Mouse (Mus musculus): Measurements from ENCODE around the gene Mpz.
"Not testable (repeated sequence)": the region's sequence is repeated elsewhere in the genome, so short reads cannot be mapped to it uniquely, and the experiment has no call there.

Mpz gene

DNA sequence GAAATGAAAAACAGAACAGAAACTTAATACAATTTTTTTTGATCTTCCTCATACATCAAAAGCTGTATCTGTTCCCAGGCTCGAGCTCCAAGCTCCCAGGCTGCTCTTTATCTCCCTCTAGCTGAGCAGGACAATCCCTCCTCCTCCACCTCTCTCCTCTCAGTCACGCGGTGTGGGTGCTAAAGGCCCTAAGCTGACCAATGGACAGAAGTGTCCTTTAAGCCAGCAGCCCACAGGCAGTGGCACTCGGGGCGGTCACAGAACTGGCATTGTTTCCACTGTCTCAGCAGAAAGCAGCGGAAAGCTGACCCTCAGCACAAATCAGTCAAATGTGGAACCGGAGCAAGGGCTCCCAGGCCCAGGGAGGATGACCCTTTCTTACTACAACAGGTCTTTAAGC lies 21.3 kb upstream of the Mpz start:
- DNase-seq (ENCODE audit: low spot score in 2 of 2), result no peak

GRCm38 (mm10) chr1:171130971-171131370 lies 19.5 kb upstream of the Mpz start:
- no peak for DNase-seq (ENCODE audit: low spot score in 2 of 2)

DNA sequence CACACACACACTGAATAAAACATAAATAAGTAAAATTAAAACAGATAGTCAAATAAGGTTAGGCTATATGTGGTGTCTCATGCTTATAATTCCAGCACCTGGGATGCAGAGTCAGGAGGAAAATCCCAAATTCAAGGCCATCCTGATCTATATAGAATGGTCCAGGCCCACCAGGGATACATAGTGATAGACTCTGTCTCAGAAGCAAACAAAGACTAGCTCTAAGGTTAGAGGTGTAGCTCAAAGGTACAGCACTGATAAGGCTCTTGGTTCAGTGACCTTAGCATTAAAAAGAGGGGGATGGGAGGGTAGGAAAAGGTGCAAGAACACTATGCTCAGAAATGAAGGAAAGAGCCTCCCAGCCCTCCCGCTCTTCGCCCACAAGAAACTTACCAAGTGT lies 14.9 kb upstream of the Mpz start:
- no peak for DNase-seq (ENCODE audit: low spot score in 2 of 2)

GRCm38 (mm10) chr1:171137486-171138155 lies 12.9 kb upstream of the Mpz start:
- not testable (repeated sequence) for DNase-seq (ENCODE audit: low spot score in 2 of 2)

DNA sequence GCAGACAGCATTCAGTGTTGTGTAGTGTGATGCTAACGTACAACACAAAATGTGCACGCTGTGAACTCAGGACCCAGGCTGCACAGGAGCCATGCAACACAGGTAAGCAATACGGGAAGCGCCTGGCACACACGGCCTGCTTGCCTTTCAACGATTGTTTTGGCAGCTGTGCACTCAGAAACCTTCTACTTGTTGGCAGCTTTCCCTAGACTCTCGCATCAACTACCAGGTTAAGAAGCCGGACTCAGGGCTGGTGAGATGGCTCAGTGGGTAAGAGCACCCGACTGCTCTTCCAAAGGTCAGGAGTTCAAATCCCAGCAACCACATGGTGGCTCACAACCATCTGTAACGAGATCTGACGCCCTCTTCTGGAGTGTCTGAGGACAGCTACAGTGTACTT lies 7.5 kb upstream of the Mpz start:
- DNase-seq (ENCODE audit: low spot score in 2 of 2), result not testable (repeated sequence)

DNA sequence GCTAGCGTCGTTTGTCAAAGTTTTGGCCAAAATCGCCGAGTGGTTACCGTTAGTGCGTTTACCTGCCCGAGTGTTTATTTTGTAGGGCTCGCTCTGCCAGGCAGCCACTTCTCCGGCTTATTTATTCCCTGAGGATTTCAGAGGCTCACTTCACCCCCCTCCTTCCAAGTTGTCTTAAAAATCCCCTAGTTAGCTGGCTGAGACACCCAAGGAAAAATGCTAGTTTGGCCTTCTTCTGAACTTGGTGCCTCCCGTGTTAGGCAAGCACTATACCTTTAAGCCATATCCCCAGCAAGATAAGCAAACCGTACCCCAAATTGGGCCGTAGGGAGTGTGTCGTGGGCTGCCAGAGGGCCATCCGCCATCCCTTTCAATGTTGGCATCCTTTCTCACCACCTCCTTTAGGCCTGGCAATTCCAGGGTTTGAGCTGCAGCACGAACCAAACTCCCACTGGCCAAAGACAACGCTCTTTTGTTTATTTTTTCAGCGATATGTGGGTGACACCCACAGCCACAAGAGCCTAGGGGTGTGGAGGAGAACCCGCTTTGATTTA lies 404 bp downstream of the Mpz start:
- peak in 1 of 2 experiments; percentile 24 for DNase-seq (ENCODE audit: low spot score in 2 of 2)

- DNase-seq (ENCODE audit: low spot score in 2 of 2), result no peak
Observed at GRCm38 (mm10) chr1:171151966-171152365, 1.5 kb downstream of the Mpz start.

GRCm38 (mm10) chr1:171156644-171157043 lies 6.1 kb downstream of the Mpz start:
- no peak for DNase-seq (ENCODE audit: low spot score in 2 of 2)

DNA sequence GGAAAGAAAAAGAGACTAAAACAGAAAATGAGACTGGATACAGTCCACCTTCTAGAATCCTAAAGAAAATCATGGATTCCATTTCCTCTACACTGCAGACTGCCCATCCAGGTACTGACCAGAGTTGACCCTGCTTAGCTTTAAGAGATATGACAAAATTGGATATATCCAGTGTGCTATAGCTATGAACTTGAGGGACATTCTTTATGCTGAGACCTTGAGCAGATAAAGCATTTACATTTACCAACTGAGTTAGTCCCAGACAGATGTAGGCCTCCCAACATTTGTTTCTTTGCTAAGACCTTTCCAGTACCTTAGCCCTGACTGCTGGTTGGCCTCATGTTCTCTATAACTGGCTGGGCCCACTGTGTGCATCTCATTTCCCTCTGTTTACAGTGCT lies 7.5 kb downstream of the Mpz start:
- no peak for DNase-seq (ENCODE audit: low spot score in 2 of 2)

DNA sequence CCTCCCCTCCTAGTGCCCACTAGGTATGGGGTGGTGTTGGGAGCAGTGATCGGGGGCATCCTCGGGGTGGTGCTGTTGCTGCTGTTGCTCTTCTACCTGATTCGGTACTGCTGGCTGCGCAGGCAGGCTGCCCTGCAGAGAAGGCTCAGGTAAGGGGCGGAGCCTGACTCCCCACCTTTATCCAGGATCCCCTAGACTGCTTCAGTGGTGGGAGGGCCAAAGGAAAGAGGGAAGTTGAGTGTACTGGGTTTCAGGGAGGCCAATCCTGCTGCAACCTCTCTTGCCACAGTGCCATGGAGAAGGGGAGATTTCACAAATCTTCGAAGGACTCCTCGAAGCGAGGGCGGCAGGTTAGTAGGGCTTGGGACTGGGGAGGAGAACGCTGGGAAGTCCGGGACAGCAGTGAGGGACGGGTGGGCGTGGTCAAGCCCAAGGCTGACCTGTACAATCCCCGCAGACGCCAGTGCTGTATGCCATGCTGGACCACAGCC lies 9.0 kb downstream of the Mpz start:
- no peak for DNase-seq (ENCODE audit: low spot score in 2 of 2)

- no peak for DNase-seq (ENCODE audit: low spot score in 2 of 2)
Observed at GRCm38 (mm10) chr1:171162526-171162925, 12.0 kb downstream of the Mpz start.

- DNase-seq (ENCODE audit: low spot score in 2 of 2), result no peak
Observed at GRCm38 (mm10) chr1:171164258-171164657, 13.7 kb downstream of the Mpz start.

DNA sequence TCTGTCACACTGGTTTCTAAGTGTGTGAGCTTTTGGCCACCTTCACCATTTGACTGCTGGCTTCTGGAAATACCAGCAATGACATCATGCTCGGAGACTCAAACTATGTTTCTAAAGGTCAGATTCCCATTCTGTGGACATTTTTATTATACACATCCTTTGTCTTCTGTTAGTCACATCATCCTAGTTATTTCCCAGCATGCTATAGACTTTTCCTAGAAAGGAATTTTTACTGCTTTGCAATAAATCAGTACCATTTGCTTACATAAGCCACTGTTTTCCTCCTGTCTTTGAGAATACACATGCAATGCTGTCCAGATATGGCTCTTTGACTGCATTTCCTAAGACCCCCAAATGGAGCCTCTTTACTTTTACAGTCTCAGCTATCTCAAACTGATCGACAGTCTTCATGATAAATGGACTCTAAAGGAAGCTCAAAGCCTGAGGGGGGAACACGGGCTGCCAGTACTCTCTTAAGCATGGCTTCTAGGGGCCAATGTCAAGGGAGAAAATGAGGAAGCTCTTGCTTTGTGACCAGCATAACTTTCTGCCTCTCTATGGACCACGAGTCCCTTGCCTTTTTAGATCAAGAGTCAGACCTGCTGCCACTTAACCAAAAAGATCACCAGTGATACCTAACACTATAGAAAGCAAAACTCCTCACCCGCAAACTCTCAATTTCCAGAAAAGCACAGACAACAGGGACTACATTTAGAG lies 15.3 kb downstream of the Mpz start:
- no peak for DNase-seq (ENCODE audit: low spot score in 2 of 2)

DNA sequence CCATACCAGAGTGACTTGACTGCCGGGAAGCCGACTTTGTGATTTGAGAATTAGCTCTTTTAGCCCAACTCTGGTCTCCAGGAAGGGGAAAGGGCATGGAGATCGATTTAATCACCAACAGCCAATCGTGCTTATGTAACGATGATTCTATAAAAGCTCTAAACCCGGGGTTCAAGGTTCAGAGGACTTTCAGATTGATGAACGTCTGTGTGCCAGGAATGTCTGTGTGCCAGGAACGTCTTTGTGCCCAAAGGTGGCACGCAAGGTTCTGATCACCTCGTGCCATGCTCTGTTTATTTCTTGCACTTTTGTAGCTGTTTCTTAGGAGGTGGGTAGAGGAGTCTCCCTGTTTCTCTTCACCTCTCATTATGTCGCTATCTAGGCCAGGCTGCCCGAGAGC lies 18.4 kb downstream of the Mpz start:
- no peak for DNase-seq (ENCODE audit: low spot score in 2 of 2)

GRCm38 (mm10) chr1:171169913-171170312 lies 19.4 kb downstream of the Mpz start:
- no peak for DNase-seq (ENCODE audit: low spot score in 2 of 2)

- no peak for DNase-seq (ENCODE audit: low spot score in 2 of 2)
Observed at GRCm38 (mm10) chr1:171171138-171171537, 20.6 kb downstream of the Mpz start.

DNA sequence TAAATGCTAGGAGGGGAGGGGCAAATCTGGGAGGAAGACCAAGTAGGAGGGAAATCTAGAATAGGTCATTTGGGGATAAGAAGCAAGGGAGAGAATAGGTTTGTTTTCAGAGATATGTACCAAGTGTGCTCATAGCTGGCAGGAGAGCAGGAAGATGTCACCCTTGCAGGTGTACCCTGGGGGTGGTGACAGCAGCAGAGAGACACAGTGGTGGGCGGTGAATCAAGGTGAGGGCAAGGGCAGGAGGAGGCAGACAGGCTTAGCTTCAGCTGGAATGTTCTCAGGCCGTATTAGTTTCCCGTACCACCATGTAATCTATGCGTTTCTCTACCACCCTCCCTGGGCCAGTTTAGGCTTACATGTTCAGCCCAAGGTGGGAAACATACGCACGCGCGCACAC lies 22.3 kb downstream of the Mpz start:
- no peak for DNase-seq (ENCODE audit: low spot score in 2 of 2)

DNA sequence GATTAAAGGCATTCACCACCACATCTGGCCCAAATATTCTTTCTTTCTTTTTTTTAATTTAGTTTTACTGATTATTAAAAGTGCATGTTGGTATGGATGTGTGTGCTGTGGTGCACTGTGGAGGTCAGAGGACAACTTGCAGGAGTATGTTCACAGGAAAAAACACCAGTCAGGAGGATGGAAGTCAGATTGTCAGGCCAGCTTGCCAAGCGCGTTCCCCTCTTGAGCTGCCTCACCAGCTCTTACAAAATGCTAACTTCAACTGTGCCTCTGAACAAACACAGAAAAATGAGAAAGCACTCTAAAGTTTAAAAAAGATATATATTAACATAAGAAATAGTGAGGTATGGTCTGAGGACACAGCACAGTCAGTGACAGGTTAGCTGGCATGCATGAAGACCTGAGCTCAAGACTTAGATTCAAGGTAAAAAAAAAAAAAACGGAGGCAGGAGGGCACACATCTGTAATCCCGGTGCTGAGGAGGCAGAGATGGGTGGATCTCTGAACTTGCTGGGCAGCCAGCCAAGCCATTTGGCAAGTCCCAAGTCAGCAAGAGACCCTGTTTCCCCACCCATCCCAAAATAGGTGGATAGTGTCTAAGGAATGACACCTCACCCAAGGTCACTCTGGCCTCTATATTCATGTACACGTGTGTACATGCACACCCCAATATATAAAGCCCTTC lies 29.1 kb downstream of the Mpz start:
- DNase-seq (ENCODE audit: low spot score in 2 of 2), result no peak

GRCm38 (mm10) chr1:171183025-171183424 lies 32.5 kb downstream of the Mpz start:
- DNase-seq (ENCODE audit: low spot score in 2 of 2), result no peak

DNA sequence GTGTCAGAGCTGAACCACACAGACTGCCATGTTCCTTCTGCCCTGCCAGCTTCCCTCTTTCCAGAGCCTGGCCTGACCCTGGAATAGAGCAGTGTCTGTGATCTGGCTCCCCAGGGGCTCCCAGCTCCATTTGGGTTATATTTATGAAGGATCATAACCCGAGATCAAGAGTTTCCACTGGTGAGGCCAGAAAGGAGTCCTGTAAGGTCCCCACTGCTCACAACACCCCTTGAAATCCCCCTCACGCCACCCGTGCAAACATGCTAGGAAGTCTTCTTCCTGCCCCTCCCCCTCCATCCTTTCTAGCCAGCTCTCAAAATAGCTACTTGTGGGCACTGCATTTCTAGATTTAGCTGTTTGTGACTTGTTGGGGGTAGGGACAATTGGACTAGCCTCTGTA lies 33.1 kb downstream of the Mpz start:
- DNase-seq (ENCODE audit: low spot score in 2 of 2), result no peak

DNA sequence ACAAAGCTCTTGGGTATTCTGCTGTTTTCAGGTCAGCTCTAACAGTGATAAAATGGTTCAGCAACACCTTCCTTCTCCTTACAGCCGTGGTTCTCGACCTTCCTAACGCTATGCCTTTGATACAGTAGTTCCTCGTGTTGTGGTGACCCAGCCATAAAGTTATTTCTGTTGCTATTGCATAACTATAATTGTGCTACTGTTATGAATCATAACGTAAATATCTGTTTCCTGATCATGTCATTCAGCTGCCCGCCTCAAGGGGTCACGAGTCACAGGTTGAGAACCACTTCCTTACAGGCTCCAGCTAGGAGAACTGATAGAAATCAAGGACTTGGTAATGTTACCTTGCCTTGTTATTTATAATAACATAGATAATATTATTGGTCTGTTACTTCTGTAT lies 33.8 kb downstream of the Mpz start:
- no peak for DNase-seq (ENCODE audit: low spot score in 2 of 2)

GRCm38 (mm10) chr1:171185655-171186054 lies 35.1 kb downstream of the Mpz start:
- DNase-seq (ENCODE audit: low spot score in 2 of 2), result no peak
